Mouse (Mus musculus) R1 (cell line): ENCODE measurements around the gene Trp53tg5.

Source experiments
- DNase-seq: peaks from one replicate; pipeline ENCODE4 v3.0.0-alpha.2; 2018; ENCODE audit warnings: low read depth, low spot score

Gene Trp53tg5

GRCm38 (mm10) chr2:164432541-164433191 lies 40.9 kb downstream of the Trp53tg5 start:
- peak; percentile 75 for DNase-seq

- DNase-seq: no peak
Observed at GRCm38 (mm10) chr2:164431676-164432465, 41.7 kb downstream of the Trp53tg5 start.

- peak; percentile 91 for DNase-seq
Observed at GRCm38 (mm10) chr2:164430697-164431096, 42.8 kb downstream of the Trp53tg5 start.

DNA sequence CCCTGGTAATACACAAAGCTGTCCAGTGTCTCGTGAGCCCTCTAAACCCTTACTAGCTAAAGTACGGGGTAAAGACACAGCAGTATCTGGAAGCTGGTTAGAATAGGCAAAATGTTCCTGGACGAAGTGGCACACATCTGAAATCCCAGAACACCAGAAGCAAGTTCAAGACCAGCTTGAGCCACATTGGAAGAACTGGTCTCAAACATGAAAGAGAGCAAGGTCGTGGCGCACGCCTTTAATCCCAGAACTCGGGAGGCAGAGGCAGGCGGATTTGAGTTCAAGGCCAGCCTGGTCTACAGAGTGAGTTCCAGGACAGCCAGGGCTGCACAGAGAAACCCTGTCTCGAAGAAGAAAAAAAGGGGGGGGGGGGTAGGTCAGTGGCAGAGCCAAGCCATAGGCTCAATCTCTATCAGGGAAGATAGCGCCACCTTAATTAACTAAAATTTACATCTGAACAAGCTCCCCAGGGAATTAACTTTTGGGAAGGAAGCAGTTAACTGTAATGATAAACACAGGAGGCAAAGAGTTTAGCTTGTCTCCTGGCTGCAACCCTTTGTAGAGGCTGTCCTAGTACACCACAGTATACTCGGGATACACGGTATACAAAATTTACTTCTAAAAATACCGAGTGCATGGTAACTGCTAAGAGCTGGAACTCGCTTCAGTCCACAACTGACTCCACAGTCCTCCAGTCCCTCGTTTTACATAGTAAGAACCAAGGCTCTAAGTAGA lies 43.5 kb downstream of the Trp53tg5 start:
- peak; percentile 87 for DNase-seq

DNA sequence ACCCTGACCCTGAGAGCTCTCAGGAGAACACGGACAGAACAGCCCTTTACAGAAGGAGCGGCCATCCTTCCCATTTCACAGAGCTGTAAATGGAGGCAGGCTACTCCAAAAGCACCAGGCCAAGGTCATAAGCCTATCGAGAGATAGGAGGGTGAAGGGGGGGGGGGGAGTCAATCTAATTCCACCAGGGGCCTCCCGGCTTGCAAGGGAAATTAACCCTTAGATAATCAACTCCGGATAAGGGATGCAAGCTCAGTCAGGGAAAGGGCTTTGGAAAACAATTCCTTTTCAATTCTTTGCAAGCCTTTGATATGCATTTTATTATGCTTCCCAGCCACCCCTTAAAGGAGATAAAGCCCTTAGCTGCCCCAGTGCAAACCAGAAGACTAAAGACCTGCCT lies 45.1 kb downstream of the Trp53tg5 start:
- DNase-seq: peak; percentile 70

- DNase-seq: no peak
Observed at GRCm38 (mm10) chr2:164426952-164427351, 46.6 kb downstream of the Trp53tg5 start.

DNA sequence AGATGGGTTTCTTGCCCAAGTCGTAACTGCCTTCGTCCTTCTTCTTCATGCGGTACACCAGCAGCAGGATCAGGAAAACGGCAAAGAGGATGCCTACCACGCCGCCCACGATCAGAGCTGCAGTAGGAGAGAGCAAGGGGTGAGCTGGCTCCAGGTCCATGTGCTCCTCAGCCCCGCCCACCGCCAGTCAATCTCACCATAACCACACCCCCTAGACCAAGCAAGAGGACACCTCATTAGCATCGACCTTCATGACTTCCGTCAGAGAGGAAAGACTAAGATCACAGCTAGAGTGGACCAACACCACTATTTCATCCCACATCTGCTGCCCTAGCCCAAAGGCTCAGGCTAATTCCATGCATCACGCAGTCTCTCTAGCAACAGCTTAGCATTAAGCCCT lies 47.4 kb downstream of the Trp53tg5 start:
- DNase-seq: peak; percentile 89

DNA sequence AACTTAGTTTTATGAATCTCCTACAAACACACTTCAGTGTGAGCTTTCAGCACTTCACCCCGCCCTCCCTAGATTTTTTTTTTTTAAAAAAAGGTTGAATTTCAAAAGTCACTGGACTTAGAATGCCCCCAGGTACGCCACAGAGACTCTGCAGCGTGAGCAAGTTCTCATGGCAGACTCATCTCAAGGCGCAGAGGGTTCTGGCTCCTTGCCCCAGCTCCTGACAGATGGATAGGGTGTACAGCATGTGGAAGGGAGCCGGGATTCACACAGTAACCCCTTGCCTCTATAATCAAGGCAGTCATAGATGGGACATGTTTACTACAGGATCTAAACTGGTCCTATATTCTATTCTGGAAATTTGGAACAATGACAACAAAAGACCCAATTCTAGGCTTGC lies 48.1 kb downstream of the Trp53tg5 start:
- DNase-seq: no peak

DNA sequence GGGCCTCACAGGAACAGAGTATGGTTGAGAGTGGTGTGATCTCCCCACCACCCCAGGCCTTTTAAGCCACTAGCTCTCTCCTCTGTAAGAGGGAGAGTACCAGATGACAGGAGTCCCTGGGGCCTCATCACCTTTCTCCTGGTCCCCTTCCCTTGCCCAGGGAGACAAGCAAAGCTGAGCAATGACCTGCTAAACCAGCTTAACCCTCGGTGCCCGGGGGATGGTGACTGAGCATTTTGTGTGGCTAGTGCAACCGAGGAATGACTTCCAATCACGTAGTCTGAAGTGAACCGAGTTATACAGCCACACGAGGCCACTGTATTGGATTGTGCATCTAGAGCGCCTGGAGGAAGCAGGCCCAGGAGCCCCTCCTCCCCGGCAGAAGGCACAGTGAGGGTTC lies 49.1 kb downstream of the Trp53tg5 start:
- DNase-seq: no peak

DNA sequence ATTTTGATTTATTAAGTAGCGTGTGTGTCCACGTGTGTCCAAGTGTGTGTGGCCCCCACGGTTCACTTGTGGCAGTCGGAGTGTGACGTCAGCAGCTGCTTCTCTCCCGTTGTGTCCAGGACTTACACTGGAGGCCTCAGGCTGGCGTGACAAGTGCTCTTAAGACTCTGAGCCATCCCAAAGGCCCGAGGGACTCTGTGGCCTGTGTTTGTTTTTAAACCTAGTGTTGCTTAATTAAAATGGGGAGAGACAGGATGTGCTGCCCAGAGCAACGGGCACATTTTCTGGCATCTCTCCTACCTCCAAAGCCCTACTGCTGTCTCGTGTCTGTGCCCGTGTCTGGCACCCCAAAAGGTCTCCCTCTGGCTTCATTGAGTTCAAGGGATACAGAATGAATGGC lies 50.1 kb downstream of the Trp53tg5 start:
- no peak for DNase-seq

- no peak for DNase-seq
Observed at GRCm38 (mm10) chr2:164422675-164423393, 50.7 kb downstream of the Trp53tg5 start.

DNA sequence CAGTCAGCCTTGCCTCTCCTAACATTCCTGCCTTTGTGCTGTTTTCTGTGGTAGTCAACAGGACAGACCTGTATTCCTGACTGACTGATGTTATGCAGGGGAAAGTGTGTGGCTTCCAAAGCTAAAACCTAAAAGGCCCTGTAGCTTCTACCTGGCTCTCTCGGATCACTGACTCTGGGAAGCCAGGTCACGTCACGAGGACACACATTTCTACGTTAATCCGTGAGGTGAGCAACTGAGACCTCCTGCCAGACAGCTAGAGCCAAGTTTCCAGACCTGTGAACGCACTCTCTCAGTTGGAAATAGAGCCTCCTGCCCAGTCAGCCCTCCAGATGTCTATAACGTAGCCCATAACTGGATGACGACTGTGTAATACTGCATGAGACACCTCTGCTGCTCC lies 51.5 kb downstream of the Trp53tg5 start:
- DNase-seq: no peak

DNA sequence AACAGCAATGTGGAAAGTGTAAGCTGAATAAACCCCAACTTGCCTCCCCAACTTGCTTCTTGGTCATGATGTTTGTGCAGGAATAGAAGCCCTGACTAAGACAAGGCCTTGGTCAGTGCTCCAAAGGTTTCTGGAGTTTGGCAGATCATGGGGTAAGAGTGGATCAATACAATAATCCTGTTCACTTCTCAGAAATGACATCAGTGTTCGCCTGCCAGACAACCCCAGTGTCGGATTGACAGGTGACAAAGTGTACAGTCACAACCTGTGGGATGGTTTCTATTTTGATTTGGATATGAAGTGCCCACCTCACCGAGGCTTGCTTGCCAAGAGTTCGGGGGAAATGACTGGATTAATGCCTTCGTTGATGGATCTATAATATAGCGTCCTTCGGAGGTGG lies 52.2 kb downstream of the Trp53tg5 start:
- DNase-seq: no peak
